Mouse (Mus musculus) ES-E14 (cell line): ENCODE results near the gene Acaa1a.

Source experiments
- CHD2 ChIP-seq: IDR thresholded peaks from 2 replicates; pipeline ENCODE4 v1.6.1; 2014; ENCODE audit warnings: mild to moderate bottlenecking, low read depth, low read length, inconsistent platforms
- HCFC1 ChIP-seq: IDR thresholded peaks from 2 replicates; pipeline ENCODE4 v1.6.1; 2012; ENCODE audit warnings: low read length, inconsistent platforms, borderline replicate concordance; ENCODE audit not compliant: insufficient read depth
- MAFK ChIP-seq: IDR thresholded peaks from 2 replicates; pipeline ENCODE4 v1.6.1; 2014; ENCODE audit warnings: mild to moderate bottlenecking, low read depth, low read length, inconsistent platforms; ENCODE audit not compliant: insufficient read depth
- ZC3H11A ChIP-seq: IDR thresholded peaks from 2 replicates; pipeline ENCODE4 v1.6.1; 2012; ENCODE audit warnings: low read depth, mild to moderate bottlenecking, inconsistent platforms, low read length, borderline replicate concordance
- ZNF384 ChIP-seq: IDR thresholded peaks from 2 replicates; pipeline ENCODE4 v1.6.1; 2012; ENCODE audit warnings: low read depth, low read length, inconsistent platforms

GRCm38 (mm10) chr9:119330186-119330963 is 9.1 kb upstream of the Acaa1a start:
- TF ChIP-seq HCFC1 (no peak), ZC3H11A (no peak), MAFK (no peak), ZNF384 (no peak), CHD2 (no peak)
